Mouse (Mus musculus): ENCODE measurements around the gene Eml5.

The Eml5 gene

DNA sequence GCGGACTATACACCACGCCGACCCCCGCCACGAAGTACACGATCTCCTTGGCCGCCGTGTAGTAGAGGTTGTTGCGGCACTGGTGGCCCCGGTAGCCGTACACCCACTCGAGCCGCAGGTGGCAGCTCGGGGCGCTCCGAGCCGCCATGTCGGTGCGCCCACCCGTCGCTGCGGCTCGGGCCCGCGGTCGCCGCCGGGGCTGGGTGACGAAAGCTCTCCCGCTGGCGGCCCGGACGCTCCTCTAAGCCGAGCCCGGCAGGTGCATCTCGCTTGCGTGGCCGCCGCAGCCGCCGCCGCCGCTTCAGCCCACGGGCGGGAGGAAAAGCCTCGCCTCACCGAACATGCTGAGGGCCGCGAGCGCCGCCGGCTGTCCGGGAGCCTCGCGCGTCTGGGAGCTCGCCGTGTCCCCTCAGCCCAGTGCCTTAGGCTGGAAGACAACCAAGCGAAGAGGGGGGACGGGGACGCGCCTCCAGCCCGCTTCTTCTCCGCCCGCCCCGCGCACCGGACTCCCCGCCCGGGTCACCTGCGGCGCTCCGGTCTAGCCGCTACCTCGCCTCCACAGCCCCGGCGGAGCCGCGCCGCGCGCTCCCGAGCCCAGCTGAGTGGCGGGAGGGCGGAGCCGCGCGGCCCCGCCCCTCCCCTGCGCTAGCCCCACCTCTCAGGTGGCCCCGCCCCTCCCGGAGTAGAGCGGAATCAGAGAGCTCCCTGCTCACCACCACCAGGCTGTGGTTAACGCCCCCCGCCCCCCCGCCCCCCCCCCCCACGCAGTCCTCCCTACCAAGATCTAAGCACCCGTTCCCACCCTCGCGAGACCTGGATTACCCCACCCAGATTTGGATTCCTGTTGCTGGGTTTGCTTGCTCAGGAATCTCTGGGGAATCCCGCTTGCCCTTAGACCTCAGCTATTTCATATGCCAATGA is at the start of gene Eml5:
TSS of gene Eml5 (minus strand) at position 604 of the 921 bp plus-strand sequence.
- peak; percentile 76 for DNase-seq (ENCODE audit: low spot score)

DNA sequence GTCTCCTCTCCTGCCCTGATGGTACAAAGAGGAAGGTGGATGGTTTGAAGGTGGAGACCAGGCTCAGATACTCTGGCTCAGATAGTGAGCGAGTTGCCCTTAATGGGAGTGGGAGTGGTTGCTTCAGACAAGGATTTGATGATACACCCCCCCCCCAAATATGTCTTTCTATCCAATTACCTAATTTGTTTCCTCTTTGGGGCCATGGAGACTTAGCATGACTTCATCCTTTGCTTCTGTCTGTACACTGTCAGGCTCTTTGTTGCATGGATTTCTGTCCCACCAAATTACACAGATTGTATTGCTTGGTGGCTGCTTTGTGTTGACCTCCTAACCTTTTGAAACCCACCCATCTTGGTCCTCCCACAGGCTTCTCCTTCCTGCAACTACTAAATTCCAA is 31.6 kb upstream of the Eml5 start:
- DNase-seq (ENCODE audit: low spot score) = no peak

DNA sequence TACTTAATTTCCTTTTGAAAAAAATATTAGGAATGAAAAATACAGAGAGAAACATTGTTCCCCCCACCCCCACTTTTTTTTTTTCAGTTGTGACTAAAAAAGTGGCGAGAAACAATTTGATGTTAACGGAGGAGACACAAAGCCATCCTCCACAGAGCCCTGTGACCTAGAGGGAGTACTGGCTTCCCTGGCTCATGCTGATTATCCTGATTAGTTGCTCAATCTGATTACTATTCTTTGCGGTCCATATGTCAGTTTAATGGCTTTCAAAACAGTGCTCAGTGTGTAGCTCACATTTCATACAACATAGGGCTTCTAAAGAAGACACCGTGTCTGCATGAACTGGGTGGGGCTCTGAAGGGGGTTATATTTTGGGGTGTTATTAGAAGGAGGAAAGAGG is 31.2 kb upstream of the Eml5 start:
- DNase-seq (ENCODE audit: low spot score) = no peak

DNA sequence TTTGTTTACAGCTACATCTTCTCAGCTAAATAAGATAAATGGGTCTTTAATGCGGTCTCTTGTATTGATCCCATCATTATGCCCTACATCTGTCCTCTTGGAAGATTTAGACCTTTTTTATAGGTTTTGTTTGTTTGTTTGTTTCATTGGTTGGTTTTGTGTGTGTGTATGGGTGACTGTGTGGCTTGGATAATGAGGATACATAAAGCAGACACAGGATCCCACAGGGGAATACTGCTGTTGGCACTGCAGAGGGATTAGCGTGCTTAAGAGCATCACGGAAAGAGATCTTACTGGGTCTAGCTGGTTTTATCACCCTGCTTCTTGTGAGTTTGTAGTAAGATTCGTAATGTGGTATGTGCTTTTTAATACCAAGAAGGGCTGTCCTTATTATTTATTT is 29.9 kb upstream of the Eml5 start:
- no peak for DNase-seq (ENCODE audit: low spot score)

DNA sequence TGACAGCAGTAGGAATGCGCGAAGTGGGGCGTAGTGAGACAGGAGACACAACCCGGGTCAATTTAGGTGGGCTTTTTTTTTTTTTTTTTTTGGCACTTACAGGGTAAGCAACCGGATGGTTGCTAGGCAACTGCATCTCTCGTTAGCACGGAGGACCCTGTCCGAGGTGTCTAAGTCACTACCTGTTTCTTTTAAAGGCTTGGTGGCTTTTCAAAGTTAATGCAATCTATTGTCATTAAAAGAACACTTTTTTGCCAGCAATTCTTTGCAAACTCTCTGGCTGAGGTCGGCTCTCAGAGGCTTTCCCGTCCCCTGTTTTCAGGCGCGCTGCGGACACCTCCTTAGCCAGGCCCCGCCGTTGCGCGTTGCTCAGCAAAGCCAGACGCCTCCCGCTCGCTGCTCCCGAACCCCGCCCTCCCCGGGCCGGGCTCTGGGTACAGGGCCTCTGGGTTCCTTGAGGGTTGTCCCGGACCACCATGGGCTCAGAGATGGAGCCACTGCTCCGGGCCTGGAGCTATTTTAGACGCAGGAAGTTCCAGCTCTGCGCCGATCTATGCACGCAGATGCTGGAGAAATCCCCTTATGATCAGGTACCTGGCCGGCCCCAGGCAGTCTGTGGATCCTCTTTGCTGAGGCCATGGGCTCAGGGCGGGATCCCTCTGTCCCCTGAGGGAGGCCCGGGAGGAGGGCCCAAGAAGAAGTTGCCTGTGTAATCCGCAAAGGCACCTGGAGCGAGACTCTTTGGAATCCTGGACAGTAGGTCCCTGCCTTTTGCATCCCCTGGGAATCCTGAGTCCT is 19.1 kb upstream of the Eml5 start, which contains the start of gene Ttc8:
TSS of gene Ttc8 (plus strand) at position 381 of the 798 bp plus-strand sequence.
- DNase-seq (ENCODE audit: low spot score) = peak; percentile 86

DNA sequence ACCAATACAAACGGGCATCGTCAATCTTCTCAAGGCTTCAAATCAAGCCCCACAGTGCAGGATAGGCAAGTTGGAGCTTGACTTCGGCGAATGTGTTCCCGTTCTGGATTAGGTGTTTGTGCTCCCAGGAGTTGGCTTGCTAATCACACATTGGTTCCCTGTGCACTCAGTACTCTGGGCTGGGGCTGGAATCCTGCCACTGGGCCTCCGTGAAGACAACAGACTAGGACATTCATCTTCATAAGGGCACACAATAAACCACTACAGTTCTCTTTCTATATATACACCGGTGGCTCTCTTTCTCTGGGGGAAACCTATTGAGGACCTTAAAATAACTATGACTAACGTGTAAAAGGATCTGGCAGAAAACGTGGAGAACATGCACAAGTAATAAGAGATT is 8.8 kb upstream of the Eml5 start:
- no peak for DNase-seq (ENCODE audit: low spot score)

DNA sequence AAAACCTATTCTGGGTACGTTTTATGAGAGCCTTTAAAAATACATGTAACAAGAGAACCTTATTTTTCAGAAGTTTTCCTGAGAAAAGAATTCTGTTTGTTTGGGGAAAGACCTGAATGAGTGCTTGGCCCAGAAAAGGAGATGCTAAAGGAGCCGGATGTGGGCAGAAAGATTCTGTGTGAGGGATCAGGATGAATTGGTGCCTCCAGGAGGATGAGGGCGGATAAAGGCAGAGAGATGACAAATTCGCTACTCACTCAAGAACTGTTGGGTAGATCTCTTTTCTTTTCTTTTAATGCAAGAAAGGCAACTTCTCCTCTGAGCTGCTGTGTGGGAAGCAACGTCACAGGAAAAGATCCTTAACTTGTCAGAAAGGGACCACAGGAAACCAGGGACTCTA is 4.2 kb upstream of the Eml5 start:
- no peak for DNase-seq (ENCODE audit: low spot score)

DNA sequence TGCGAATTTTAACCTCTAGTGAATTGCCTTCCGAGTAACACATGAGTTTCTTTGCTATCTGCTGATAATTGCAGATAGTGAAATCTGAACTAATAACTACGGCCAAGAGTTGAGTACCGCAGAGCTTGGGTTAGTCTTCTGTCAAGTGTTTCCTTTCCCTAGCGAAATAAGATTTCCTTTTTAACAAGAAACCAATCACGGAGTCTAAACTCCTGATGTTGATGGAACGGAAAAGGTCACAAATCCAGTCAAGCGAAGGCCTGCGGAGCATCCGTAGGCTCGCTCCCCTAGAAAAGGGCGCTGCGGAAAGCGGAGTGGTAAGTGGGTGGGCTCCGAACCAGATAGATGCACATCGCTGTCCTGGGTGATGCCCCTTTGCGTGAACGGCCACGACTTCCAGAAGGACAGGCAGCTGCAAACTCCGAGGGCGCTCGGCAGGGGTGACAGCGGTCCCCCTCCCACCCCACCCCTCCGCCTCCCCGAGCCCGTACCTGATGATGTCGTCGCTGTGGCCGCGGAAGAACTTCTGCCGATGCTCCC is 873 bp downstream of the Eml5 start:
- peak; percentile 23 for DNase-seq (ENCODE audit: low spot score)

DNA sequence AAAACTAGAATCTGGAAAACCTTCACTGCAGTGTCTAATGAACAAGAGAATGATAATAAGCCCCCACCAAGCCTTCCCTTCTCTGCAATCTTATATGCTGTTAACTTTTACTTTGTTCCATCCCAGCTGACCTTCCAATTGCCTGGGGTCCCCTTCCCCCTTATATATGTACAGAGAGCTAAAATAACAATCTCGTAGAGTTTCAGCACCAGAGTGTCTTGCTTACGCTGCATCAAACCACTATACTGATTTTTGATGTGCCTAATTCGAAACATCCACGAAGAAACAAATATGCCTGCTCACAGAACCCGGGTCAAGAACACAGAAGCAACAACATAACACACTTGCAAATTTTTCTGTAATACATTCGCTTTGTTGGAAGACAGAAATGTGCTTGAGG is 1.6 kb downstream of the Eml5 start:
- no peak for DNase-seq (ENCODE audit: low spot score)

DNA sequence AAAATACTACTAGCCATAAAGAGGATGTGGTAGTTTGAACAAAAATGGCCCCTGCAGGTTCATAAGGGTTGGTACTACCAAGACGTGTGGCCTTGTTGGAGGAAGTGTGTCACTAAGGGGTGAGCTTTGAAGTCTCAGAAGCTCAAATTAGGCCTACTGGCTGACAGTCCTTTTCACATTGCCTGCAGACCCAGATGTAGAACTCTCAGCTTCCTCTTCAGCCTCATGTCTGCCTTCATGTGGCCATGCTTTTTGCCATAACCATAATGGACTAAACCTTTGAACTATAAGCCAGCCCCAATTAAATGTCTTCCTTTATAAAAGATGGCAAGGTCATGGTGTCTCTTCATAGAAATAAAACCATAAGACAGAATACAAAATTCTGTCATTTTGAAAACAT is 4.5 kb downstream of the Eml5 start:
- no peak for DNase-seq (ENCODE audit: low spot score)

DNA sequence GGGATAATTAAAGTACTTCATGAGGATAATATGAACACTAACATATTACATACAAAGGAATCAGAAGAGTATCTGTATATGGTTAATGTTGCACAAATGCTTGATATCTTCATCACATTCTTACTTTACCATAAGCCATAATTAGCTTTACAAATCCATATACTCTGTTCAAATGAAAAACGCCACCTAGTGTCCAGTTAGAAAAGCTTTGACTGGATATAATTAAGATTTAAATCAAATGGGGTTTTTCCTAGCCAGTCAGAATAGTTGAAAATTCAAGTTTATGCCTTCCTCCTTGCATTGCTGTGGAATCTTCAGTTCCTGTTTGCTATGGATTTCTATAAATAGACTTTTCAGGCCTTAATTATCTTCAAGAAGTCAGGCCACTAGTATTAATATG is 16.8 kb downstream of the Eml5 start:
- no peak for DNase-seq (ENCODE audit: low spot score)

DNA sequence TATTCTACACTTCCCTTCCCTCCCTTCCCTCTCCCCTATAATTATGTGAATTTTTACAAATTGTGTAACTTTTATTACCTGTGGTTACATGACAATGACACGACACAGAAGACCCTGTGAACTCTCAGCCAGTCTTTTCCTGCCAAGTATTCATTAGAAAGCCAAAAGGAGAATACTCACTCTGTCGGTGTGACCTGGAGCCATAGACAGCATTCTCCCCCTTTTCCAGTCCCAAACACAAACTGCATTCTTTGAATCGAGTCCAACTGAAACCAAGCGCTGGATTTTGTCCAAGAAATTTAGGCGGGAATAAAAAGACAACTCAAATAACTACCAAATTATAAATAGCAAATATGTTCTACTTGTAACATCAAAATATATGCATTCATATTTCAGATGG is 19.5 kb downstream of the Eml5 start:
- peak; percentile 7 for DNase-seq (ENCODE audit: low spot score)

DNA sequence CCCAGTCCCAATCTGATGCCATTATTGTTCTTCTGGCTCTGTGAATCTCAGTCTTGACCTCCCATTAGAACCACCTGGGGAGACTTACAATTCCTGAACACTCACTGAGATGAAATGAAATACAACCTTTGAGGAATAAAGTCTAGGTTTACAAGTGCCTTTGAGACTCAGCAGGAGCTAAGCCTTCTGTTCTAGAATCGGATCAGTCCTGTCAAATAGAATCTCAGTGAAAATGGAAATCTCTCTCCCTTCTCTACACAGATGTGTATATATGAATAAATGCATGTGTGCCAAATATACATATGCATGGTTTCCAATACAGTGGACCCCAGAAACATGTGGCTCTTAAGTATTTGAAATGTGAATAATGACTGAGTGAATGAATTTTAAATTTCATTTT is 22.6 kb downstream of the Eml5 start:
- no peak for DNase-seq (ENCODE audit: low spot score)

DNA sequence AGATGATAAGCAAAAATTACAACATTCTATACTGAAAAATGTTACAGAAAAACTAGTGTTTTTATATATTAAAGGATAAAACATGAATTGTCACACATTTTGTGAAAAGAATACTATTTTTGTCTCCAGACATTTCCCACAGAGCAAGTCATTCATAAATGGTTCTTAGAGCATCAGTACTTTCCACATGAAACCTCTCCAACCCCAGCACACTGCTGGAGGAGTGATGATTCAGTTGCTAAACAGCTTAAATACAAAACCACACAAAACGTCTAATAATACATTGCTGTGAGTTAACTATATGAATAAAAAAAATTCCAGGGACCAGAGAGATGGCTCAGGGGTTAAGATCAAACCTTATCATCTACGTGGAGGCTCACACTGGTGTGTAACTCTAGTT is 26.1 kb downstream of the Eml5 start:
- no peak for DNase-seq (ENCODE audit: low spot score)

DNA sequence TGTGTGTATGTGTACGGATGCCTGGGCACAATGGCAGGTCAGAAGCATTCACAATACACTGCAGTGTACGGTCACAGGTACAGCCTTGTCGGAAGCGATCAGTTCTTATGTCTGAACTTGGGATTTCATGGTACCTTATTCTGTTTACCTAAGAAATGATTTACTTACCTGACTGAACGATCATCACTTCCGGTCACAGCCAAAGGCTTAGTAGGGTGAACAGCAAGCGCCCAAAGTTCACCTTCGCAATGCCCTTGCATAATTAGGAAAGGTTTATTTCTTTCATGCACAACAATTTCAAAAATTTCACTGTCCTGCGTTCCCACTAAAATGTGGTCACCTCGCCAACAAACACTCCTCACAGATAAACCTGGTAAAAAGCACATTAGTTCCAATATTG is 28.4 kb downstream of the Eml5 start:
- DNase-seq (ENCODE audit: low spot score) = no peak

DNA sequence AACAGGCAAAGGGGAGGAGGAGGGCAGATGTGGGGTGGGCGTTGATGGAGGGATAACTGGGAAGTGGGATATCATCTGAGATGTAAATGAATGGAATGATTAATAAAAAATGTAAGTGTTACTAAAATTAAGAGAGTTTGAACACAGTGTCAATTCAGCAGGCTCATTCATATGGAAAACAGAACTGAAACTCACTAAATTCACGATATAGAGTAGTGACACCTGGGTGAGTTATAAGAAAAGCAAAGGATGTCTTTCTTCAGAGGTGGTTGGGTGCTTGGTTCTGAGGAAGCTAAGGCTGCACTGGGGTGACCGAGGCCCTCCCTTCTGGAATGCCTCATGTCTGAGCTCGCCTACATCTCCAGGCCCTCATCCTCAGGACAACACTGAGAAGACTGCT is 37.8 kb downstream of the Eml5 start:
- no peak for DNase-seq (ENCODE audit: low spot score)

DNA sequence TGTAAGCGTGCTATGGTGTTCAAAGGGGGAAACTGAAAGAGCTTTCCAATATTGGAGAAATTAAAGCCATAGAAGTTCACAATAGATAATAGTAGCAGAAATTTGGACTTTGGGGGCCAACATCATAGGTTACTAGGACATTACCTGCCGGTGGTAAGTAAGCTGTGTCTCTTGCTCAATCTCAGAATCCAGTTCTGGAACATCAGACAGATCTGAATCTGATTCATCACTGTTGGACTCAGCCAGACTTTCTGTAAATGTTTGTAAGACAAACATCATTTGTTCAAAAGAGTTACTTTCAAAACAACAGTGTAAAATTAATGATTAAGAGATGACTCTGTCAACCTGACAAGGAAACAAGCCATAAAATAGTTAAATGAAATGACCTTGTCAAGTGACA is 41.0 kb downstream of the Eml5 start:
- DNase-seq (ENCODE audit: low spot score) = no peak

DNA sequence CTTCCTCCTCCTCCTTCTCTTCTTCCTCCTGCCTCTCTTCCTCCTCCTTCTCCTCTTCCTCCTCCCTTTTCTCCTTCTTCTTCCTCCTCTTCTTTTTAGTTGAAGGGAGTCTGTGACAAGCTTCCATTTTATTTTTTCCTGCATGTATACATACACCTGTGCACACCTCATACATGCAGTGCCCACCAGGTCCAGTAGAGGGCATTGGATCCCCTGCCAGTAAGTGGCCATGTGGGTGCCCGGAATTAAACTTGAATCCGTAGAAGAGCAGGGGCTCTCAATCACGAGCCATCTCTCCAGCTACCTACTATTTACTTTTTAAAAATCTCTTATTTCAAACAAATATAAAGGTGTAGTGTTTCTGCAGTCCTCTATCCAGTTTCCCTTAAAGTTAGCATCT is 50.5 kb downstream of the Eml5 start:
- peak; percentile 40 for DNase-seq (ENCODE audit: low spot score)

DNA sequence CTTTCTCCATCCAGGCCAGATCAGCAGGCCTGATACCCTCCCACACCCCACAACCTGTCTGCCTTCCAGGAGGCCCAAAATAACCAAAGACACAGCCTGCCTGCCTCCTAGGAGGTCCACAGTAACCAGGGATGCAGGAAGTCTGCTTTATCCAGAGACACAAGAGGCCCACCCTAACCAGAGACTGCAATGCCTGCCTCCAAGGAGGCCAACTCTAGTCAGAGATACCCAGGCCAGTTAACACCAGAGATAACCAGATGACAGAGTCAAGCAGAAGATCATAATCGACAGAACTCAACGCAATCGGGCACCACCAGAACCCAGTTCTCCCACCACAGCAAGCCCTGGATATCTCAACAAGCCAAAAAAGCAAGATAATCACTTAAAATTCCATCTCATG is 56.5 kb downstream of the Eml5 start:
- DNase-seq (ENCODE audit: low spot score) = no peak

DNA sequence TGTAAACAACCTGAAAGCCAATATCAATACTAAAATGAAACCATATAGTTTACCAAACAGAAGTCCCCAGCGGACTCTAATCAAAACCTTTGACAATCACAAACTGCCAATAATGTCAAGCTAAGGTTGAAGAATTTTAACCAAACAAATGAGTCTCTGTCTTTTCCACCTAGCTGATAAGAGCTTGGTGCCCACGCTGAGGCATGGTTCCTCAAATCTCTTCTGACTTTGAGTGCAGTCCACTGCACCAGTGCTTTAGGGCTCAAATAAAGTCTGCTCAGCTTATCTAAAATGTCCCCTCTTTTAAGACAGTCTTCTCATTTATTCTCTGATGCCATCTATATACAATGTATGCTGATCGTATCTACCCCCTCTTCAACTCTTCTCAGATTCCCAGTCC is 61.1 kb downstream of the Eml5 start:
- DNase-seq (ENCODE audit: low spot score) = no peak

DNA sequence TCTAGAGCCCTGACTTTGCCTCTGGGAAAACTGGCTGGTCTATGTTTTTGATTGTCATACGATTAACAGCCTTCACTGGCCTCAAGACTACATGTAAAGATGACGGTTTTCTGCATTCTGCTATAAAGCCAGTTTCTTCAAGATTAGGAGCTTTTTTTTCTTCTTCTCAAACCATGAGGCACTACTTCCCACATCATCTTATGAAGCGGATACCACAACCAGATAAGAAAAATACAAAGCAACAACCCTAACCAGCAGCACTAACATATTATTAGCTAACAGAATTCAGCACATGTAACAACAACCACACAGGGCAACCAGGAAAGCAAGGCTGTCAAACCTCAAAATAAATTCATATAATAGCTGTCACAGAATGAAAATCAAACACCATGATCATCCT is 63.3 kb downstream of the Eml5 start:
- DNase-seq (ENCODE audit: low spot score) = no peak

DNA sequence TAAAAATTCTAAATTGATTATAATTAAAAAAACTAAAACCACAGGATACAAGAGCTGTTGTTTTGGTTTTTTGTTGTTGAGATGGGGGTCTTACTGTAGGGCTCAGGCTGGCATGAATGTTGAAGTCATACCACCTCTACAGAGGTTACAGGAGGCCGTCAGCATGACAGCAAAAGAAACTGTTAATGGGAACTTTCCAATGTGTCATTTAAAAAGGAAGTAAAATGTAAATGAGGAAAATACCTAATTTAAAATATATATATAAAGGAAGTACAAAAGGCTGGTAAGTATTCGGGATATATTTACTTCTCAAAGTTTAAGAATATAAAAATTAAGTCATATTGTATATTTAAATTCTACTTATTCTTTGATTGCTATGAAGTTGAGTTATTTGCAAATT is 65.8 kb downstream of the Eml5 start:
- DNase-seq (ENCODE audit: low spot score) = no peak

DNA sequence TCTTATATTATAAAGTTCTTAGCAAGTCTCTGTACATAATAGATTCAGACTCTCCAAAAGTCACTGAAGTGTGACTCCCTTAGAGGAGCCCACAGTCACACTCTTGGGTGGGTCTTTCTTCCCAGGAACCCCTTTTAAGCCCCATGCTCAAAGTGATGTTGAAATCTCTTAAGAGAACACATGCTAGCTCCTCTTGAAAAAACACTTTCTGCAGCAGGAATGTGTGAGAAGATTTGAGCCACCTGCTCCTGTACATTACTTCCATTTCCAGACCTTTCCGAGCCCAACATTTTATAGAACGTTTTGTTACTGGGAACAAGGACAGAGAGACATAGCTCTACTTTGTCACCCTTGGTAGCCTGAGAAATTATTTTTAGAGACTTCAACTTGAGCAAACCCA is 66.4 kb downstream of the Eml5 start:
- DNase-seq (ENCODE audit: low spot score) = no peak
